Mouse (Mus musculus): ENCODE measurements around the gene Trim69. TPM values are rescaled to one million over a fixed set of nuclear protein-coding genes. Genes with fewer than 3 reads are reported as not detected.
A peak's percentile ranks its signal among the peaks of the same experiment; 100 is the strongest.

Trim69 gene
- total RNA-seq, 4 experiments from 2014 or later, result not detected

DNA sequence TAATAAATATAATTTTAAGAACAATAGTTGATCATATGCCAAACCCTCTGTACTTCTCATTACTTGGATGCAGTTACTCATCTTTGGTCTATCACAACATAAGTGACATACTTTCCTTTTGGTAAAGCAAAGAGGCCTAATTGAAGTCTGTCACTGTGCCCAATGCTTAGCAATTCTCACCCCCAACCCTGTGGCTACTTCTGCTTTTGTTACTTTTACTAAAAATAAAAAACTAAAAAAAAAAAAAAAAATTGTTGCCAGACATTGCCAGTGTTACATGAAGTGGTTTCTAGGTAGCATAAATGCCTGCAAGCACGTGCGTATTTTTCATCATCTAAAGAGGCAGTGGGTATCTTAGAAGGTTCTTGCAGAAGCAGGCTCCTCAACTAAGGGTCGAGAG, 7.7 kb upstream of the Trim69 start:
- no peak for DNase-seq (ENCODE audit: low spot score in 2 of 2)

DNA sequence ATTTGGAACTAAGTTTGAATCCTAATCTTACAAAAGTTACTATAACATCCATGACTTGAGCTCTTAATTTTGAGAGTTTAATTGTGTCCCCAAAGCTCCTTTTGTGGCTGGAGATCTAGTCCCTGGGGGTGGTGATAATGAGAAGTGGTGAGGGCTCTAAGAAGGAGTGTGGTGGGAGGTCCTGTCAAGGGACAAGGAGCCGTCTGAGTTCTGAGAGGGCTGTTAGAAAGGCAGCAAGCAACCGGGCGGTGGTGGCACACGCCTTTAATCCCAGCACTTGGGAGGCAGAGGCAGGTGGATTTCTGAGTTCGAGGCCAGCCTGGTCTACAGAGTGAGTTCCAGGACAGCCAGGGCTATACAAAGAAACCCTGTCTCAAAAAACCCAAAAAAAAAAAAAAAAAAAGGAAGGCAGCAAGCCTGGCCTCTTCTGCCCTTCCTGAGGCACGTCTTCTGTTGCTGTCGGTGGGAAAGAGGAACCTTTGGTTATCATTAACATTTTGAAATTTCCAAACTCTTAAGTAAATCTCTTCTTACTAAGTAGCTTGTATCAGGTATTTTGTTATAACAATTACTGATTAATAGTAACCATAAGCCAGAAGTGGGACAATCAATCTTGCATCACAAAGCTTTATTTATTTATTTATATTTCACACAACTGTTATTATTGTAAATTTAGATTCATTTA, 6.7 kb upstream of the Trim69 start:
- no peak for DNase-seq (ENCODE audit: low spot score in 2 of 2)

DNA sequence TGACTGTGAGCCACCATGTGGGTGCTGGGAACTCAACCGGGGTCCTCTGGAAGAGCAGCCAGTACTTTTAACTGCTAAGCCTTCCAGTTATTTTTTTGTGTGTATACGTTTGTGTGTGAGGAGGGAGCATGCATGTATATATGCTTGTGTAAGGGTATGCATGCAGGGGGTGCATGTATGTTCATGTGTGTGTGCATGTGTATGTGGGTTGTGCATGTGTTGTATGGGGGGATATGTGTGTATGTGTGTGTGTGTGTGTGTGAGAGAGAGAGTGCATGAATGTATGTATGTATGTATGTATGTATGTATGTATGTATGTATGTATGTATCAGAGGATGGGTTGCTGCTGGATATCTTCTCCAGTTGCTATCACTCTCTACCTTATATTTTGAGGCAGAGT, 6.0 kb upstream of the Trim69 start:
- no peak for DNase-seq (ENCODE audit: low spot score in 2 of 2)

DNA sequence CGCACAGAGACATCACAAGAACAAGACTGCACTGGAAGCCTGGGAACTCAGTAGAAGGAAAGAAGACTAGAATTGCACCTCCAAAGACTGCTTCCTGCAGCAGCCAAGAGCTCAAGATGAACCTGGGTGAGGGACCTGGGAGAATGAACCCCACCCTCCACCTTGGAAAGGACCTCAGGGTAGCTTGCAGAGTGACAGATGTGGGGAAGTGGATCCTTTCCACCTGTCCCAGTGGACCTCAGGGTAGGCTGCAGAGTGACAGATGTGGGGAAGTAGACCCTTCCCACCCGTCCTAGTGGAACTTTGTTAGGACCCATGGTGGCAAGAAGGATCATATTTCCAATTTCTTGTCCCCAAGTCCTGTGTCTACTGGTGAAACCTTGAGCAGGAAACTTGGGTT, 5.2 kb upstream of the Trim69 start:
- DNase-seq (ENCODE audit: low spot score in 2 of 2), result no peak

GRCm38 (mm10) chr2:122156051-122156700, 4.3 kb upstream of the Trim69 start:
- no peak for DNase-seq (ENCODE audit: low spot score in 2 of 2)

- no peak for DNase-seq (ENCODE audit: low spot score in 2 of 2)
Measured at GRCm38 (mm10) chr2:122157561-122157960, 2.9 kb upstream of the Trim69 start.

DNA sequence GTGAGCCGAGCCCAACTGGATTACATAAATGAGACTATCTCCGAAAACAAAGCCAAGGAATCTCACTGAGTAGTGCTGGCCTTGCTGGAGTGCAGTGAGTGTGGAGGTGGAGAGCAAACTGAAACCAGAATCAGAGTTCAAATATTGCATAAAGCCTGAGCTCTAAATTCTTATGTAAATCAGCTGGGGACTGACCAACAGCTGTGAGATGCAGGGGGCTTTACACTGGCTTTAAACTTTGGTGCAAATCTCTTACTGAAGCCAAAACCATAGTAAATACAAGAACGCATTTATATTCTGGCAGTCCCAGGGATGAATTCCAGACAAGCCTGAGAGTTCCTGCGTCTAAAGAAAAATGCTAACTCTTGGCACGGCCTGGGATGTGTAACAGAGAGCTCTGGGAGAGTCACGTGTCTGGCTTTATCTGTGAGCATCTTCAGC, 2.1 kb upstream of the Trim69 start:
- DNase-seq (ENCODE audit: low spot score in 2 of 2), result no peak

DNA sequence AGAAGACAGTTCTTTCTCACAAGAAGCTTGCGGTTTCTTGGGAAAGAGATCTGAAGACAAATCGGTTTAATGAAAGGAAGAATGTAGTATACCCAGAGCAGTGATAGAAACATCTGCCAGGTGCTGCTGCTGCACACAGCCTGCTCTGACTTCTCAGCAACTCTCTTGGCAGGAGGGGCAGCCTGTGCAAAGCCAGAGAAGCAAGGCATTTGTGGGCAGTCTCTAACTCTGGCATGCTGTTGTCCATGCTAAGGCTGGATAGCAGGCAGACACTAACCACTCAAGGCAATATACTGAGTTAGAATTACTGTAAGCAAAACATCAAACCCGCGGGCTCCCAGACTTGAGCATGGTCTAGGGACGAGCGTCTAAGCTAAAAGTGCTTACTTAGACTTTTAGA, 833 bp upstream of the Trim69 start:
- no peak for DNase-seq (ENCODE audit: low spot score in 2 of 2)

- no peak for DNase-seq (ENCODE audit: low spot score in 2 of 2)
Measured at GRCm38 (mm10) chr2:122161542-122161941, 1.0 kb downstream of the Trim69 start.

DNA sequence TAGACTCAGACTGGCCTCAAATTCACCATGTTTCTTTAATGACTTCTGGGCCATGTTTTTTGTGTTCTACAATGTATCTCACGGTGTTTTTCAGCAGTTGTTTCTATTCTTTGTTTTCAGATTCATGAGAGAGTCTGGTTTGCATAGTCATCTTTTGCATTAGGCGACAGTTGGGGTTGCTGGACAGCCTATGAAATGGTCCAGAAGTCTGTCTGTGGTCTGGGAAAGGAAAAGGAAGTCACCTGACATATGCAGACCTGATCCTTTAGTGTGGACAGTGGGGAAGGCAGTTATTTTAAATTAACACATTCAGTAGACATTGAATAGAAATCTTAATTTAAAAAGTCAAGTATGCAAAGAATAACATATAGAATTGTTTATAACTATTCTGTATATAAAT, 2.0 kb downstream of the Trim69 start:
- no peak for DNase-seq (ENCODE audit: low spot score in 2 of 2)

GRCm38 (mm10) chr2:122163430-122164195, 3.1 kb downstream of the Trim69 start:
- peak; percentile 6 to 50 for DNase-seq (ENCODE audit: low spot score in 2 of 2)

- DNase-seq (ENCODE audit: low spot score in 2 of 2), result no peak
Measured at GRCm38 (mm10) chr2:122164293-122164692, 3.8 kb downstream of the Trim69 start.

GRCm38 (mm10) chr2:122171292-122171691, 10.8 kb downstream of the Trim69 start:
- no peak for DNase-seq (ENCODE audit: low spot score in 2 of 2)

DNA sequence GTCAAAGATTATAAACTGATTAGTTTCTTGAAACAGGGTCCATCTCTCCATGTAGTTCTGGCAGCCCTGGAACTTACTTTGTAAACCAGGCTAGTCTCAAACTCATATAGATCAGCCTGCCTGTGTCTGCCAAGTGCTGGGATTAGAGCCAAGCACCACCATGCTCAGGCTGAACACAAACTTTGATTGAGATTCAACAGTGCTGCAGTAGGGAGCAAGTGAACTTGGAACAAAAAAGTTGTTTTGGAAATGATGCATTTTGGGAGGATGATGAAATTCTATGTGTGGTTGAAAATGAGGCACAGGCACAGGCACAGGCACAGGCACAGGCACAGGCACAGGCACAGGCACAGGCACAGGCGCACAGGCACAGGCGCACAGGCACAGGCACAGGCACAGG, 11.7 kb downstream of the Trim69 start:
- no peak for DNase-seq (ENCODE audit: low spot score in 2 of 2)

- no peak for DNase-seq (ENCODE audit: low spot score in 2 of 2)
Measured at GRCm38 (mm10) chr2:122180051-122180822, 19.7 kb downstream of the Trim69 start.

DNA sequence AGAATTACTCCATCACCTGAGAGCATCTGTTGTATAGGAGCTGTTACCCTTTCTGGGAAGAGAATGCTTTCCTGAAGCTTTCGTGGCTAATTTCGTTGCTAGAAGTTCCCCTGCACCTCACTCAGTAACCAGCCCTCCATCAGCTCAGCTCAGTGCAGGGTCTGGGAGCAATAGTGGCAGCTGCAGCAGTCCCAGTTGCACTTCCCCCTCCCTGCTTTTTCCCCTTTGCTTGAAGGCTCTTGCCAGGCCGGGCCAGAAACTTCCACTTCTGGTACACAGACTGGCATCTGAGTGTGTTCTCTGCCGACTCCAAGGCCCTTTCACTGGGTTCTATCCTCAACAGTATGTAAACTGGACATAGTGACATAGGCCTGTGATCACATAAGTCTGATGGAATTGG, 24.6 kb downstream of the Trim69 start:
- no peak for DNase-seq (ENCODE audit: low spot score in 2 of 2)

GRCm38 (mm10) chr2:122186106-122186505, 25.6 kb downstream of the Trim69 start, which contains the start of the genes Patl2 and Terb2:
Gene Patl2, minus strand, starts transcription at chr2:122186189.
Gene Terb2, plus strand, starts transcription at chr2:122186272.
- DNase-seq (ENCODE audit: low spot score in 2 of 2), result no peak

GRCm38 (mm10) chr2:122186751-122187150, 26.3 kb downstream of the Trim69 start:
- DNase-seq (ENCODE audit: low spot score in 2 of 2), result no peak

- no peak for DNase-seq (ENCODE audit: low spot score in 2 of 2)
Measured at GRCm38 (mm10) chr2:122191849-122192248, 31.3 kb downstream of the Trim69 start.

DNA sequence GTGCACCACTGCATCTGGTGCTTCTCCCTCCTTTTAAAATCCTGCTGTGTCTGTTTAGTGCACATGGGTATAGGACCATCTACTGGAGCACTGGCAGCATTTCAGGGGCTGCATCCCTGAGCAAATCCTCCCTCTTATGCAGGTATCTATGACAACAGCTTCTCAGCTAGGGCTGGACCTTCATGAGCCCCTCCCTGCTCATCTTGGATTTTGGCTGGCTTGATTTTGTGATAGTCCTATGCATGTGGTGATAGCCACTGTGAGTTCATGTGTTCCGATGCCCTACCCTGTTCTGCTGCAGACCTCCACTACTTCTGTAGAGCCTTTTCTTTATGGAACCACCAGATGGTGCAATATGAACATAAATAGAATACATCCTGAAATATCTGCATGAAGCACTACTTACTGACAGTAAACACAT, 34.0 kb downstream of the Trim69 start:
- peak in 1 of 2 experiments; percentile 3 for DNase-seq (ENCODE audit: low spot score in 2 of 2)

- no peak for DNase-seq (ENCODE audit: low spot score in 2 of 2)
Measured at GRCm38 (mm10) chr2:122201501-122201900, 41.0 kb downstream of the Trim69 start.
